34 mouse cellular contexts compared by ENCODE assay signal in genomic region chr15:77745081-77745480, GRCm38 (mm10). TPM values are rescaled to one million over a fixed set of nuclear protein-coding genes. Genes with fewer than 3 reads are reported as not detected.
"Had no signal": no experiment of that assay in that cellular context is flagged by ENCODE, and none has a peak within 500 bp of the region (broad histone marks: within the 10 kb centered on the region; RNA-seq: fewer than 3 reads in every experiment).

No protein-coding gene starts in this region.

- H3K36me3 ChIP-seq: hindbrain, embryonic 10.5 days; hindbrain, embryonic 12.5 days; intestine, embryonic 15.5 days; limb, embryonic 10.5 days; limb, embryonic 12.5 days had no signal

- H3K9ac ChIP-seq: hindbrain, embryonic 12.5 days; hindbrain, embryonic 14.5 days; intestine, embryonic 15.5 days; limb, embryonic 12.5 days; liver, embryonic 14.5 days had no signal

- H3K9me3 ChIP-seq: hindbrain, embryonic 10.5 days; hindbrain, embryonic 12.5 days; intestine, embryonic 15.5 days; limb, embryonic 10.5 days had no signal

- DNase-seq: gastrocnemius, postnatal 10 days; gastrocnemius, postnatal 25 days; heart, adult 2 months; heart, postnatal 10 days; heart, postnatal 4 days; kidney, adult 18-20 months; kidney, adult 8-10 months; kidney, postnatal 10 days; kidney, postnatal 25 days; kidney, postnatal 4 days; liver had no signal

- H3K27ac ChIP-seq: heart, adult 2 months; hindbrain, embryonic 10.5 days; hindbrain, embryonic 12.5 days; hindbrain, embryonic 14.5 days; intestine, embryonic 15.5 days; layer of hippocampus, adult 2 months; left cerebral cortex, adult 2 months; limb, embryonic 10.5 days; limb, embryonic 12.5 days; liver, embryonic 14.5 days had no signal

- H3K4me1 ChIP-seq: hindbrain, embryonic 10.5 days; hindbrain, embryonic 12.5 days; intestine, embryonic 15.5 days; limb, embryonic 10.5 days; limb, embryonic 12.5 days had no signal

- H3K27me3 ChIP-seq: hindbrain, embryonic 12.5 days; limb, embryonic 12.5 days had no signal

- ATAC-seq: hindbrain, embryonic 16.5 days; inflammation-experienced regulatory T-cells, adult 6 months; intestine, embryonic 15.5 days; intestine, postnatal 0 days had no signal

- H3K4me3 ChIP-seq: heart, adult 2 months; hindbrain, embryonic 10.5 days; hindbrain, embryonic 12.5 days; intestine, embryonic 15.5 days; layer of hippocampus, adult 2 months; left cerebral cortex, adult 2 months; limb, embryonic 10.5 days; limb, embryonic 12.5 days had no signal

- H3K4me2 ChIP-seq: hindbrain, embryonic 12.5 days; hindbrain, embryonic 14.5 days; intestine, embryonic 15.5 days; limb, embryonic 12.5 days had no signal

RNA-seq across cellular contexts. Expression of gene Apol8, which starts 11.7 kb away (rescaled TPM):
- total RNA-seq: granulocyte monocyte progenitor cell, adult 5-6 weeks; heart, postnatal 10 days; heart, postnatal 25 days had no signal
- polyA plus RNA-seq: heart, adult 2 months; heart, embryonic 14.5 days; hindbrain, embryonic 14.5 days; intestine, postnatal 0 days; kidney, embryonic 14.5 days had no signal

RNA-seq across cellular contexts. Expression of gene Apol9b, which starts 16.2 kb away (rescaled TPM):
- total RNA-seq: gastrocnemius, adult 18-20 months; gastrocnemius, postnatal 10 days; gastrocnemius, postnatal 25 days; gastrocnemius, postnatal 4 days; granulocyte monocyte progenitor cell, adult 5-6 weeks; heart, adult 2 months; heart, postnatal 10 days; heart, postnatal 25 days; layer of hippocampus, adult 2 months; layer of hippocampus, postnatal 10 days; layer of hippocampus, postnatal 25 days; left cerebral cortex, adult 2 months had no signal
- polyA plus RNA-seq: heart, embryonic 14.5 days; hindbrain, embryonic 10.5 days; hindbrain, embryonic 12.5 days; kidney, embryonic 14.5 days; limb, embryonic 10.5 days; limb, embryonic 12.5 days; liver, embryonic 16.5 days had no signal

RNA-seq across cellular contexts. Expression of gene Apol7e, which starts 46.4 kb away (rescaled TPM):
- total RNA-seq: gastrocnemius, adult 18-20 months; gastrocnemius, postnatal 10 days; heart, postnatal 25 days; layer of hippocampus, adult 2 months; layer of hippocampus, postnatal 10 days; layer of hippocampus, postnatal 25 days; left cerebral cortex, postnatal 36 days had no signal
- polyA plus RNA-seq: hindbrain, embryonic 10.5 days; hindbrain, embryonic 12.5 days; hindbrain, embryonic 14.5 days; hindbrain, embryonic 16.5 days; kidney, embryonic 14.5 days; kidney, embryonic 16.5 days; limb, embryonic 10.5 days; limb, embryonic 12.5 days; liver, embryonic 16.5 days had no signal
